Mouse (Mus musculus): ENCODE data around the gene Tspan32.

Gene Tspan32

DNA sequence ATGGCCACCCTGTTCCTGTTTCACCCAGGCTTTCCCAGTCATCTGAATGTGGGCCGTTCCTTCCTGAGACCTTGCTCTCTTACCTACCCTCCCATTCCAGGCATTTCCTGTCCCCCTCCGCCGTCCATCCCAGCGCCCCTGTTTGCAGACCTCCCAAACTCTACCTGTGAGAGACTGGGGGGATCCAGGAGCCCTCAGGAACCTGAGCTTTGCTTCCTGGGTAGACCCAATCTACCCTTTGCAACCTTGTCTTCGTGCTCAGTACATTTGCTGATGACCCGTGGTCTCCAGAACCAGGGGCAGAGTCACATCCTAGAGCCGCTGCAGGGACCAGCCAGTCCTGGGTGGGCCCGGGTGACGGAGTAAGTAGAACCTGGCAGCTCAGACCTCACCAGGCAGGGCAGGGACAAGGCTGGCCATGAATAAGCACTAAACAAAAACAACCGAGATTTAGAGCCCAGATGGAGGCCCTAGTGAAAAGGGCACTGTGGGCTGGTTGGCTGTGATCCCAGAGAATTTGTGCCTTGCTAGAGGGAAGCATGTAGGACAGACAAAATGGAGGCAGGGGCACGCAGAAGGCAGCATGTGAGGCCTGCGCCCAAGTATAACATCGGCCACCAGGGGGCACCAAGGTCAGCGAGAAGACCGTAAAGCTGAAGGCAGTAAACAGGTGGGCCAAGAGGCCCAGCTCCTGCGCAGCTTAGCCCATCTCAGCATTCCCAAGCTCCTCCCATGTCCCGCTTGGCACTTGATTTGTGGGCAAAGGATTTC is 2.9 kb downstream of the Tspan32 start:
- DNase-seq (ENCODE audit: low read depth) = peak; percentile 95

DNA sequence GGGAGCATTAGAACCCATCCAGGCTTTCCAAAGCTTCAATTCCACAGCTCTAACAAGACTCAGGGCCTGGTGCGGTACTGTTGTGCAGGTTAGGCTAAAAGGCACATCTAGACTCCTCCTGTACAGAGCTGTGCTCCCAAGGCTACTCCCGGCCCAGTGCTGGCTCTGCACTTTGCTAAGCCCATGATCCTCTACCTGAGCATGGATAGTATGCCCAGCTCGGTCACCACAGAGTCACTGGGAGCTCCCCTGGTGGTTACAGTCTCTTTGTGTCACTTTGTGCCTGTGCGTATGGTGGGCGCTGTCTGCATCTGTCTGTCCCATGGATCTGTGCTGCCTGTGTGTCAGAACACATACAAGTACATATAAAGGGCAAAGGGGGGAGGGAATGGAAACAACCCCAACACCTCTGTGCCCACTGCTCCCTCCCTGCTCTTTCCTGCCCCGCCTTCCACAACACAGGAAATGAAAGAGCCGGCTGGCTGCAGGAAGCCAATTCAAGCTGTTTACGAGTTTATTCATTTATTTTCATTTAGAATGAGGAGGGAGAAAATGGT is 3.6 kb downstream of the Tspan32 start:
- peak; percentile 91 for DNase-seq (ENCODE audit: low read depth)

DNA sequence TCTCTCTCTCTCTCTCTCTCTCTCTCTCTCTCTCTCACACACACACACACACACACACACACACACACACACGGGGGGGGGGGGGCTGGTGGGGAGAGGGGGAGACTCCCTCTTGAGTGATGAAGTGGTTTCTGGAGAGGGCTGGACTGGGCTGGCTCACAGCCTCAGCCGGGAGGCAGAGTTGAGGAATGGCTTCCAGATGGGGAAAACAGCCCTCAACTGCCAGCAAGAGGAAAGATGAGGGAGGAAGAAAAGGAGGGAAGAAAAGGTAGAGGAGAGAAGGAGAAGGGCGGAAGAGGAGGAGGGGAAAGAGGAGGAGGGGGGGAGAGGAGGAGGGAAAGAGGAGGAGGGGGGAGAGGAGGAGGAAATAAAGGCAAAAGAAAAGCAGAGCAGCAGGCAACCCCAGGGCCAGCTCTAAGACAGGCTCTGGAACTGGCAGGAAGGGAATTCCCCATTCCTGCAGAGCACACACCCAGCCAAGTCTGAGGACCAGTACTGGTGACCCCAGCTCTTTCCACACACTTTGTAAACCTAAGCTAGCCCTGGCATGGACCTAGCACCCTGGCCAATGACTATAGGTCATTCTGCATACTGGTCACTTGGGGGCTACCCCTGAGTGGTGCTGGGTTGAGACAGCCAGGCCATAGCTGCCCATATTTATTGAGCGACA is 4.3 kb downstream of the Tspan32 start:
- DNase-seq (ENCODE audit: low read depth) = peak; percentile 42

DNA sequence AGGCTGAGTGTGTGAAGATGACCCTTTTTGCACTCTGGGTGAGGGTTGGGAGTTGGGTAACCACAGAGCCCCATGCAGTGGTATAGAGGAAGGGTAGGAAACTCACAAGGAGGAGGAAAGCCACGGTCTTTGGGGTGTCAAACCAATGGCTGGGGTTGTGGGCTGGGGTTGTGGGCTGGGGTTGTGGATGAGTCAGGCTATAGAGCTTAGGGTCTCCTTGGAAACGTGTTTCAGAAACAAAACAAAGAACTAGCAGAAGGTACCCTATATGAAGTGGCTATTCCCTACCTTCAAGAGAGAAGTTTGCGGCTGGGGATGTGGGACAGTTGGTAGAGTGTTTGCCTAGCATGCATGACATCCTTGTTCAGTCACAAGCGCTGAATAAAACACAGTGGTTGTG is 5.2 kb downstream of the Tspan32 start:
- peak; percentile 73 for DNase-seq (ENCODE audit: low read depth)

- no peak for DNase-seq (ENCODE audit: low read depth)
Observed at GRCm38 (mm10) chr7:143011226-143011625, 6.4 kb downstream of the Tspan32 start.

DNA sequence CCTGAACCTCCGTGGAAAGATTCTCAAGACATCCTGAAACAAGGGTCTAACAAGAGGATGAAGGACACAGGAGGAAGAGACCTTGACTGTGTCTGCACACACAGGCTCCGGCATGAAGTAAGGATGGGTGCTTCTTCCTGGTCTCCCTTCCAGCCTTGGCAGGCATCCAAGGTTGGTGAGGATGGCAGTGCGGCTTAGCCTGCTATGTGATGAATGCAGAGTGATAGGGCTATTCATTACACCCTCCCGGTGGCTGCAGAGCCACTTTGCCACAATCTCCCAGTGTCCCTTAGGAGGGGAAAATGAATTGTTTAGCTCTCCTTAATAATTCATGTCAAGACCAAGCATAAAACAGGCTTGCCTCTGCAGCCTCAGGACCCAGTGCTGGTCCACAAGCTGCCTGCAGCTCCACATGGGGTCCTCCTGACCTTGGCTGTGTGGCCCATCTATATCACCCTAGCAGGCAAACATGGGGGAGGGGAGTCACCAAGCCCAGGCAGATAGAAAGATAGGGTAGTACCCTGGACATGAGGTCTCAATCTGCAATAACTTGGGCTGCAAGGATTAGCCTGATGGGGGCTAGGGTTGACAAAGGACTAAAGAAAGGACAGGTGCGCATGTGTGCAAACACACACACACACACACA is 7.5 kb downstream of the Tspan32 start:
- DNase-seq (ENCODE audit: low read depth) = no peak

DNA sequence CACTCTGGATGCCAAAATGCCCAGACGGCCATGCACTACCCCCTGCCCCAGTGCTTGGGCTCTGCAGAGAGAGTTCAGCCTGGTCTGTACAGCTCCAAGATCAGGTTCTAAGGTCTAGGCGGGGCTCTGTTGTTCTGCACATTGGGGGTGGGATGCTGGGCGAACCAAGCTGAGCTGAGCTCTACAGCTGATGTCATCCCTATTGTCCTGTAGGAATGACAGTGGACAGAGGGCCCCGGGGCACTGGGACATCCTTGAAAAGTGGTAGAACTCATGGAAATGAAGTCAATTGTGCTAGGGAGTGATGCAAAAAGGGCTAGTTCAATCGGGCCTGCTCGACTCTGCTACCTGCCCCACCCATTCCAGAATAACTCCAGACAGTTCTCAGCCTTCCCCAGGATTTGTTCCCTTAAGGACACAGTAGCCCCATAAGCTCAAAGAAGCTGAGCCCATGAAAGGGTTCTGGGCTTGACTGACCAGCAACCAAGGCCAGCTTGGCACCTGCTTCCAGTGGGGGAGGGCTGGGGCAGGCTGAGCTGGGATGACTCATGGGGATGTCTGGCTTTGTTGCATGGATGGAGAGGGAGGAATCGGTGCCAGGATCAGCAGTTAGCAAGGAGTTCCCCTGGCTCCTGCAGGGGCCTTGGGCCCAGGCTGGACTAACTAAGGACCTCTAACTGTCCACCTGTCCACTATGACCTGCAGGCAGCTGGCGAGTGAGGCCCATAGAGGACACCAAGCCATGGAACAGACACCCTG is 8.8 kb downstream of the Tspan32 start:
- no peak for DNase-seq (ENCODE audit: low read depth)

DNA sequence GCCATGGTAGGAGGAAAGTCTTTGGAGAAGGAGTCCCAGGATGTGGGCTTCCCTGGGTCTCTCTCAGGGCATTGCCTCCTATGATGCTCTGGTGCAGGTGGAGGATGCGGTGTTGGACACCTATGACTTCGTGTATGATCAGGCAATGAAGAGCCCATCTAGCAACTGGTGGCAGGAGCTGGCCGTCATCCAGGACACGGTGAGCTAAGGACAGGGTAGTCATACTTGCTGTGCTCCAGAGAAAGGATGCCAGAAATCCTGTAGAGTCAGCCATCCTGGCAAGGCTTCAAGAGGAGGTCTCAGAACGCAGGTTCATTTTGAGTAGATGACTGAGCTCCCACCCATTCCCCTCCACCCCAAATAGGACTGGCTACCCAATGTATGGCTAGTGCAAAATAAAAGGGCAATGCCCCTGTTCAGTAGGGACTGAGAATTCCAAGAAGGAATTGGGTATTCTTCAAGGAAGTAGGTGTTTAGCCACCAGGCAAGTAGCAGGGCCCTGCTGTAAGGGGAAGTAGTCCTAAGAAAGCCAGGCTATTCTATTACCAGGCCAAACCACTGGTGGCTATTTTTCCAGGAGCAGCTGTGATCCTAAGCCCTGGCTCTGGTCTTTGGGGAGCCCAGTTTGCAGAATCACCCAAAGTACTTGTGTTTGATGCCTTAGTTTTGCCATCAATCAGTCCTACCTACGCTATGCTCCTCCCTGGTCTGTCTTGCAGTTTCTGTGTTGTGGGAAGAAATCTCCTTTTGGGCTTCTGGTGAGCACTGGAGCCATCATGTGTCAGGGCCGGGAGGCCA is 10.2 kb downstream of the Tspan32 start:
- no peak for DNase-seq (ENCODE audit: low read depth)

DNA sequence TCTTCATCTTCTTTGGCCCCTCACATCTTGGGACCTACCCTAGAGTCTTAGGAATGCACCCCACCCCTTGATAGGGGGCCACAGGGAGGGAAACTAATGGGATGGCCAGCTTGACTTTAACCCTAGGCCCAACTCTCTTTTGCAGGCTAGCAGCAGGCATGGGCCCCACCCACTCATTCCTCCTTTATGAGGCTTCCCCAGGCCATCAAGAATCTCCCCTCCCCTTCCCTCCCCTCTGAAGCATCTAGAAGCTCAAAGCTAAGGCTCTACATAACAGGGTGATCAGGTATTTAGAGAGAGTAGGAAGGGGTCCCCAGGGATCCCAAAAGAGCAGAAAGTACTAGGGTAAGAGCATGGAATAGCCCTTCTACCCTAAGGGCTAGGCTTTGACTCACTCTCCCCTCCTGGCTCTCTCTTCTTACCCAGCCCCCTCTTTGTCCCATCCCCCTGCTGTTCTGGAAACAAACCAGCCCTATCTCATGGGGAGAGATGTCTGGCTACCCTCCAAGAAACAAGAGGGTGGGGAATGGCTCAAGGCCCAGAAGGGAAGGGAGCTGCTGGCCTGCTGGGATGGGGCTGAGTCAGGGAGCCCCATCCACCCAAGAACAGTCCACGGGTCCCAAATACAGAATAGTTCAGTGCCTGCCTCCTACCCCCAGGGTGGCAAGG is 11.0 kb downstream of the Tspan32 start:
- DNase-seq (ENCODE audit: low read depth) = no peak

GRCm38 (mm10) chr7:143016424-143017142 is 11.7 kb downstream of the Tspan32 start:
- DNase-seq (ENCODE audit: low read depth) = no peak

DNA sequence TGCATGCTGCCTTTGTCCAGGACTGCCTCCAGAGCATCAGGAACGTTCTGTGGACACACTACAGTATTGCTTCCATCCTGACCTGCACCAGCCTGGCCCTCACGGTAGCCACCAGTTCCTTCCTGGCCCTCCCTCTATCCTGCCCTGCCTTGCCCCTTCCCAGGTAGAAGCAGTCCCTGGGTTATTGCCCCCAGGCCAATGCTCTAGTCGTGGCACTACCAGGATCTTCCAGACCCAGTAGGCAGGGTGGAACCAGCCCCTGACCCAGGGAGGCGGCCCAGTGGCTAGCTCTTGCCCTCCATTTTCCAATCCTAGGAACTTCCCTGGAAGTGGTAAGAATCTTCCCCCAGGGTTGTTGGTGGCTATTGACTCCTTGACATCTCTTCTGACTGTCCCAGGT is 12.3 kb downstream of the Tspan32 start:
- no peak for DNase-seq (ENCODE audit: low read depth)

DNA sequence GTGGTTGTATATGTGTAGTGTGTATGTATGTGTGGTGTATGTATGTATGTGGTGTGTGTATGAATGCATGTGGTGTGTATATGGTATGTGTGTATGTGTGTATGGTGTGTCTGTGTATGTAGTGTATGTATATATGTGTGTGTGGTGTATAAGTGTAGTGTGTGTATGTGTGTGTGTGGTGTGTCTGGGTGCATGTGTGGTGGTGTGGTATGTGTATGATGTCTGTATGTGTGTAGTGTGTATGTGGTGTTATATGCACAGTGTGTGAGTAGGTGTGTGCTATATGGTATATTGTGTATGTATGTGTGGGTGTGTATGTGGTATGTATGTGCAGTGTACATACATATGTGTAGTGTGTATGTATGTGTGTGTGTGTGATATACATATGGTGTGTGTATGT is 15.2 kb downstream of the Tspan32 start:
- no peak for DNase-seq (ENCODE audit: low read depth)

- DNase-seq (ENCODE audit: low read depth) = no peak
Observed at GRCm38 (mm10) chr7:143020764-143021163, 15.9 kb downstream of the Tspan32 start.

GRCm38 (mm10) chr7:143021356-143022164 is 16.7 kb downstream of the Tspan32 start:
- DNase-seq (ENCODE audit: low read depth) = no peak

GRCm38 (mm10) chr7:143023499-143023898 is 18.7 kb downstream of the Tspan32 start:
- no peak for DNase-seq (ENCODE audit: low read depth)

DNA sequence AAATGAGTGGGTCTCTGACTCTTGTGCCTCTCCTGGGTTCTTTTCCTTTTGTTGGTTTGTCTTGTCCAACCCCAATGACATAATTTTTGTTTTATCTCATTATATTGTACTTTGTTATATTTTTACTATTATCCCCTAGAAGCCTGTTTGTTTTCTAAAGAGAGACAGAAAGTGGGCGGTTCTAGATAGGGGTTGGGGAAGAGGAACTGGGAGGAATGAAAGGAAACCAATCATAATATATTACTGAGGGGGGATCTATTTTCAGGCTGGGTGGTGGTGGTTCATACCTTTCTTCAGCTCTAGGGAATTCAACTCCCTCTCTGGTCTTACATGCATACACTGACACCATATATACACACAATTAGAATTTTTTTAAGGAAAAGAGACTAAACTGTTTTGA is 19.4 kb downstream of the Tspan32 start:
- DNase-seq (ENCODE audit: low read depth) = no peak

DNA sequence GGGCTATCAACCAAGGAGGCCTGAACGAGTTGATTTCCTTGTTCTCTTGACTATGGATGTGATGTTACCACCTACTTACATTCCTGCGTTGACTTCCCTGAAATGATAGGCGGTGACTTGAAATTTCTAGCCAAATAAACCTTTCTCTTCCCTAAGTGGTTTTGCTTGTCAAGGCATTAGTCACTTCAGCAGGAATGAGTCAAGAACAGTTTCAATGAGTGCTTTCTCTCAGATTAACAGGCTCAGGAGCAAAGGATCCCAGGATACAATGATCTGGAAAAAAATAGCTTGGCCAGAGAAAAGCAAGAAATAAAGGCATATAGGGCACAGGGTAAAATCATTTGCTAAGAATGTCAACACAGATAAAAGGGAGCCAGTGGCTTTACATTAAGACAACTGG is 20.6 kb downstream of the Tspan32 start:
- DNase-seq (ENCODE audit: low read depth) = no peak

DNA sequence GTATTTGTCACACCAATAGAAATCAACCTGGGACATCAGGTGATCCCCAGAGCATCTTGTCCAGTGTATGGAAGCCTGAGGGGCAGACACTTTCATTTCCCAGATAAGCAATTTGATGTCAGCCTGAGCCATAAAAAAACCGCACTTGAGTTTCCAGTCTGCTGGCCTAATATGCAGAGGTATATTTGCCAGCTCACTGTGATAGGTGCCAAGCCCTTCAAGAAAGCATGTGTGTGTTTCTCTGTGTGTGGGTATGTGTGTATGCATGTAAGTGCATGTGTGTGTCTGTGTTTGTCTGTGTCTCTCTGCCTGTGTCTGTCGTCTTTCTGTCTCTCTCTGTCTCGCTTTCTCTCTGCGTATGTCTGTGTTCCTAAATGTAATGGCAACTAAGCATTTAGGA is 22.4 kb downstream of the Tspan32 start:
- DNase-seq (ENCODE audit: low read depth) = no peak

- no peak for DNase-seq (ENCODE audit: low read depth)
Observed at GRCm38 (mm10) chr7:143031816-143032215, 27.0 kb downstream of the Tspan32 start.

All from naive thymus-derived CD4-positive, alpha-beta T cell, adult 2 months (primary cell).